Mouse (Mus musculus) midbrain, postnatal 0 days (tissue): ENCODE data around the gene Sox8. TPM values are rescaled to one million over a fixed set of nuclear protein-coding genes. Genes with fewer than 3 reads are reported as not detected.

Experiments
- ATAC-seq: fragments of 200-750 bp; cut with Nextera tagmentation; 2 replicates; pipeline ENCODE4 v1.8.0; 2017; ENCODE audit warnings: moderate number of reproducible peaks, mild to moderate bottlenecking, moderate TSS enrichment, moderate library complexity; ENCODE audit not compliant: low FRiP score
- DNase-seq: peaks from one replicate; pipeline ENCODE4 v3.0.0-alpha.2; 2015; ENCODE audit warnings: low spot score
- H3K27ac ChIP-seq: fragments of 300-500 bp; sonication (generic); 2 replicates; pipeline ENCODE4 v1.5.1; 2014; ENCODE audit warnings: low read depth, mild to moderate bottlenecking, low read length, mixed read lengths
- H3K27me3 ChIP-seq: fragments of 300-500 bp; sonication (generic); 2 replicates; pipeline ENCODE4 v1.6.1; 2014; ENCODE audit warnings: low read length, control low read depth, mixed read lengths; ENCODE audit not compliant: insufficient read depth
- H3K36me3 ChIP-seq: fragments of 300-500 bp; sonication (generic); 2 replicates; pipeline ENCODE4 v1.6.1; 2014; ENCODE audit warnings: low read length, control low read depth, mixed read lengths; ENCODE audit not compliant: insufficient read depth
- H3K4me1 ChIP-seq: fragments of 300-500 bp; sonication (generic); 2 replicates; pipeline ENCODE4 v1.6.1; 2014; ENCODE audit warnings: mild to moderate bottlenecking, control low read depth, antibody characterized with exemption, low read length, mixed read lengths; ENCODE audit not compliant: insufficient read depth
- H3K4me2 ChIP-seq: fragments of 300-500 bp; sonication (generic); 2 replicates; pipeline ENCODE4 v1.6.1; 2014; ENCODE audit warnings: low read depth, mild to moderate bottlenecking, low read length, mixed read lengths; ENCODE audit not compliant: poor library complexity, severe bottlenecking
- H3K4me3 ChIP-seq: fragments of 300-500 bp; sonication (generic); 2 replicates; pipeline ENCODE4 v1.5.1; 2014; ENCODE audit warnings: low read depth, mild to moderate bottlenecking, low read length, moderate library complexity
- H3K9ac ChIP-seq: fragments of 300-500 bp; sonication (generic); replicated peaks from 2 replicates; pipeline ENCODE4 v1.6.1; 2014; ENCODE audit warnings: mild to moderate bottlenecking, low read length, moderate library complexity, mixed read lengths; ENCODE audit not compliant: poor library complexity, severe bottlenecking
- H3K9me3 ChIP-seq: fragments of 300-500 bp; sonication (generic); 2 replicates; pipeline ENCODE4 v1.6.1; 2016; ENCODE audit warnings: low read length, control low read depth
- CTCF ChIP-seq: IDR thresholded peaks from 2 replicates; pipeline ENCODE4 v1.5.1; 2016; ENCODE audit warnings: antibody characterized with exemption, mild to moderate bottlenecking
- WGBS: fragments of 180-500 bp; shearing (Covaris S2); extraction: QIAGEN DNeasy Blood & Tissue Kit; methylation state at CpG from one replicate; pipeline ENCODE4 v1.1.7; 2014; 5-methylcytosine and 5-hydroxymethylcytosine counted together
- polyA plus RNA-seq: library from polyadenylated mRNA; unstranded; fragments of >200 nt; fragmentation: Nextera tagmentation; extraction: Ambion mirVana; gene quantifications from 2 replicates; pipeline ENCODE4 v1.2.1, GENCODE M21; 2015
- total RNA-seq: library from RNA; depleted of rRNA; stranded (reverse); fragments of >200 nt; gene quantifications from 2 replicates; pipeline ENCODE4 v1.2.3, GENCODE M21; 2014; rRNA removed

Gene Sox8
- total RNA-seq, result 21.5 and 31.0 TPM in 2 replicates
- polyA plus RNA-seq, result 16.3 and 19.9 TPM in 2 replicates

GRCm38 (mm10) chr17:25570648-25571452 is at the start of gene Sox8:
Gene Sox8 (minus strand): TSS chr17:25570686.
- 1% methylated on average over 61 of the region's 61 CpGs for WGBS
- H3K27ac ChIP-seq, result peak within 1 kb of the TSS; percentile 18; the same call in 1 of the 2 replicates
- peak; percentile 62 for TF ChIP-seq CTCF
- H3K9ac ChIP-seq, result peak within 1 kb of the TSS; percentile 55
- peak; percentile 42 for ATAC-seq
- H3K36me3 ChIP-seq, result no peaks in the 10 kb centered on the region
- H3K4me2 ChIP-seq, result peak within 1 kb of the TSS; percentile 91
- peak within 1 kb of the TSS; percentile 47 for H3K4me3 ChIP-seq
- no peaks in the 10 kb centered on the region for H3K4me1 ChIP-seq
- peak; percentile 89 for DNase-seq
- peaks cover 13% of the 10 kb centered on the region; the same call in 1 of the 2 replicates for H3K27me3 ChIP-seq
- no peaks in the 10 kb centered on the region for H3K9me3 ChIP-seq

GRCm38 (mm10) chr17:25618508-25619056 is 48.1 kb upstream of the Sox8 start:
- H3K9ac ChIP-seq, result no peak overlapping the region
- no peak overlapping the region for H3K4me2 ChIP-seq

GRCm38 (mm10) chr17:25614723-25615510 is 44.4 kb upstream of the Sox8 start:
- DNase-seq, result no peak
- Histone ChIP-seq H3K4me3 (no peak overlapping the region), H3K4me1 (peaks cover 5% of the 10 kb centered on the region; the same call in 1 of the 2 replicates), H3K4me2 (no peak overlapping the region), H3K36me3 (0 out of 2 replicates have a peak, but pooled peaks cover 16% of the 10 kb centered on the region), H3K9me3 (no peaks in the 10 kb centered on the region), H3K9ac (no peak overlapping the region), H3K27me3 (no peaks in the 10 kb centered on the region), H3K27ac (no peak overlapping the region)
- WGBS, result 96% methylated on average over 10 of the region's 10 CpGs
- ATAC-seq, result no peak
- no peak for TF ChIP-seq CTCF

More at GRCm38 (mm10) chr17:25618508-25619056, 48.1 kb upstream of the Sox8 start:
- ATAC-seq (no peak; the same call in 1 of the 2 replicates), DNase-seq (peak; percentile 91)
- no peak for TF ChIP-seq CTCF
- no peaks in the 10 kb centered on the region for H3K9me3 ChIP-seq
- 0 out of 2 replicates have a peak, but pooled peaks cover 11% of the 10 kb centered on the region for H3K36me3 ChIP-seq
- peaks cover 5% of the 10 kb centered on the region; the same call in 1 of the 2 replicates for H3K4me1 ChIP-seq
- WGBS, result 40% methylated on average over 16 of the region's 16 CpGs
- H3K27me3 ChIP-seq, result no peaks in the 10 kb centered on the region
- peak overlapping the region; percentile 18; the same call in 1 of the 2 replicates for H3K27ac ChIP-seq
- no peak overlapping the region for H3K4me3 ChIP-seq

GRCm38 (mm10) chr17:25613323-25613722 is 42.8 kb upstream of the Sox8 start:
- TF ChIP-seq CTCF, result no peak
- Histone ChIP-seq H3K36me3 (0 out of 2 replicates have a peak, but pooled peaks cover 16% of the 10 kb centered on the region), H3K4me3 (no peak overlapping the region), H3K9me3 (no peaks in the 10 kb centered on the region), H3K27me3 (no peaks in the 10 kb centered on the region), H3K9ac (no peak overlapping the region), H3K4me1 (no peaks in the 10 kb centered on the region; the same call in 1 of the 2 replicates), H3K27ac (no peak overlapping the region), H3K4me2 (no peak overlapping the region)
- WGBS, result 94% methylated on average over 6 of the region's 6 CpGs
- DNase-seq, result no peak
- ATAC-seq, result no peak

GRCm38 (mm10) chr17:25612537-25612936 is 42.1 kb upstream of the Sox8 start:
- Histone ChIP-seq H3K4me2 (no peak overlapping the region), H3K36me3 (0 out of 2 replicates have a peak, but pooled peaks cover 16% of the 10 kb centered on the region), H3K27me3 (no peaks in the 10 kb centered on the region), H3K9me3 (no peaks in the 10 kb centered on the region), H3K27ac (no peak overlapping the region), H3K9ac (no peak overlapping the region), H3K4me1 (no peaks in the 10 kb centered on the region), H3K4me3 (no peak overlapping the region)
- DNase-seq (no peak), ATAC-seq (no peak)
- 84% methylated on average over 9 of the region's 9 CpGs for WGBS
- TF ChIP-seq CTCF, result no peak
